Mouse (Mus musculus): Measurements from ENCODE around the gene Sdk2. TPM values are rescaled to one million over a fixed set of nuclear protein-coding genes. Genes with fewer than 3 reads are reported as not detected.

The Sdk2 gene
- polyA plus RNA-seq, 1 experiment from 2014 or later: 1.1 TPM

GRCm38 (mm10) chr11:113927231-113927630, 139.6 kb downstream of the Sdk2 start:
- no peaks in the 10 kb centered on the region for H3K4me1 ChIP-seq
- no peak for ATAC-seq
- WGBS (ENCODE audit: insufficient replicate concordance): 69% methylated on average over 11 of the region's 11 CpGs

GRCm38 (mm10) chr11:113923137-113923536, 143.7 kb downstream of the Sdk2 start:
- Histone ChIP-seq H3K4me1 (no peaks in the 10 kb centered on the region), H3K27me3 (replicated peaks) (no peaks in the 10 kb centered on the region), H3K4me2 (no peak overlapping the region), H3K9ac (no peak overlapping the region), H3K9me3 (replicated peaks) (no peaks in the 10 kb centered on the region), H3K4me3 (no peak overlapping the region), H3K27ac (no peak overlapping the region), H3K36me3 (no peaks in the 10 kb centered on the region)
- WGBS (ENCODE audit: insufficient replicate concordance): 51% methylated on average over 5 of the region's 5 CpGs
- no peak for ATAC-seq

More at GRCm38 (mm10) chr11:113927231-113927630, 139.6 kb downstream of the Sdk2 start:
- Histone ChIP-seq H3K27me3 (replicated peaks) (no peaks in the 10 kb centered on the region), H3K4me3 (no peak overlapping the region), H3K4me2 (no peak overlapping the region), H3K27ac (no peak overlapping the region), H3K9ac (no peak overlapping the region), H3K36me3 (no peaks in the 10 kb centered on the region), H3K9me3 (replicated peaks) (no peaks in the 10 kb centered on the region)

- 53% methylated on average over 16 of the region's 16 CpGs for WGBS (ENCODE audit: insufficient replicate concordance)
- no peak overlapping the region for H3K4me3 ChIP-seq
- H3K4me2 ChIP-seq: no peak overlapping the region
- no peak; the same call in 1 of the 2 replicates for ATAC-seq
- H3K9ac ChIP-seq: no peak overlapping the region
- H3K27me3 ChIP-seq (replicated peaks): no peaks in the 10 kb centered on the region
- no peak overlapping the region for H3K27ac ChIP-seq
- no peaks in the 10 kb centered on the region for H3K9me3 ChIP-seq (replicated peaks)
- no peaks in the 10 kb centered on the region for H3K36me3 ChIP-seq
- no peaks in the 10 kb centered on the region for H3K4me1 ChIP-seq
These were observed 163.6 kb downstream of the Sdk2 start for GRCm38 (mm10) chr11:113903131-113903860.

GRCm38 (mm10) chr11:113901906-113902305, 164.9 kb downstream of the Sdk2 start:
- Histone ChIP-seq H3K9ac (no peak overlapping the region), H3K27ac (no peak overlapping the region), H3K9me3 (replicated peaks) (no peaks in the 10 kb centered on the region), H3K36me3 (no peaks in the 10 kb centered on the region), H3K4me3 (no peak overlapping the region), H3K4me1 (no peaks in the 10 kb centered on the region), H3K27me3 (replicated peaks) (no peaks in the 10 kb centered on the region), H3K4me2 (no peak overlapping the region)
- WGBS (ENCODE audit: insufficient replicate concordance): 71% methylated on average over 7 of the region's 7 CpGs
- ATAC-seq: no peak

GRCm38 (mm10) chr11:113898671-113899070, 168.2 kb downstream of the Sdk2 start:
- Histone ChIP-seq H3K4me1 (no peaks in the 10 kb centered on the region), H3K4me2 (no peak overlapping the region), H3K9me3 (replicated peaks) (no peaks in the 10 kb centered on the region), H3K27ac (no peak overlapping the region), H3K9ac (no peak overlapping the region), H3K4me3 (no peak overlapping the region), H3K27me3 (replicated peaks) (no peaks in the 10 kb centered on the region), H3K36me3 (no peaks in the 10 kb centered on the region)
- 33% methylated on average over 7 of the region's 7 CpGs for WGBS (ENCODE audit: insufficient replicate concordance)
- no peak for ATAC-seq

GRCm38 (mm10) chr11:113896006-113896405, 170.8 kb downstream of the Sdk2 start:
- Histone ChIP-seq H3K9me3 (replicated peaks) (no peaks in the 10 kb centered on the region), H3K36me3 (no peaks in the 10 kb centered on the region), H3K27me3 (replicated peaks) (no peaks in the 10 kb centered on the region), H3K4me2 (no peak overlapping the region), H3K27ac (no peak overlapping the region), H3K4me3 (no peak overlapping the region), H3K9ac (no peak overlapping the region), H3K4me1 (no peaks in the 10 kb centered on the region)
- no peak for ATAC-seq
- WGBS (ENCODE audit: insufficient replicate concordance): 74% methylated on average over 5 of the region's 5 CpGs

- Histone ChIP-seq H3K4me2 (no peak overlapping the region), H3K27me3 (replicated peaks) (no peaks in the 10 kb centered on the region), H3K9me3 (replicated peaks) (no peaks in the 10 kb centered on the region), H3K4me3 (no peak overlapping the region), H3K4me1 (no peaks in the 10 kb centered on the region), H3K27ac (no peak overlapping the region), H3K9ac (no peak overlapping the region), H3K36me3 (no peaks in the 10 kb centered on the region)
- no peak for ATAC-seq
- 67% methylated on average over 6 of the region's 6 CpGs for WGBS (ENCODE audit: insufficient replicate concordance)
These were observed 173.9 kb downstream of the Sdk2 start for GRCm38 (mm10) chr11:113892924-113893323.

GRCm38 (mm10) chr11:113892067-113892466, 174.8 kb downstream of the Sdk2 start:
- Histone ChIP-seq H3K27ac (no peak overlapping the region), H3K27me3 (replicated peaks) (no peaks in the 10 kb centered on the region), H3K36me3 (no peaks in the 10 kb centered on the region), H3K4me1 (no peaks in the 10 kb centered on the region), H3K4me2 (no peak overlapping the region), H3K9ac (no peak overlapping the region), H3K4me3 (no peak overlapping the region), H3K9me3 (replicated peaks) (no peaks in the 10 kb centered on the region)
- ATAC-seq: no peak
- WGBS (ENCODE audit: insufficient replicate concordance): 58% methylated on average over 6 of the region's 6 CpGs

- no peak for ATAC-seq
- Histone ChIP-seq H3K9ac (no peak overlapping the region), H3K4me1 (no peaks in the 10 kb centered on the region), H3K27me3 (replicated peaks) (no peaks in the 10 kb centered on the region), H3K4me2 (no peak overlapping the region), H3K9me3 (replicated peaks) (no peaks in the 10 kb centered on the region), H3K4me3 (no peak overlapping the region), H3K27ac (no peak overlapping the region), H3K36me3 (no peaks in the 10 kb centered on the region)
- 61% methylated on average over 5 of the region's 5 CpGs for WGBS (ENCODE audit: insufficient replicate concordance)
These were observed 178.6 kb downstream of the Sdk2 start for GRCm38 (mm10) chr11:113888156-113888750.

- Histone ChIP-seq H3K9me3 (replicated peaks) (no peaks in the 10 kb centered on the region), H3K4me2 (no peak overlapping the region), H3K9ac (no peak overlapping the region), H3K4me3 (no peak overlapping the region), H3K36me3 (no peaks in the 10 kb centered on the region), H3K27me3 (replicated peaks) (no peaks in the 10 kb centered on the region), H3K4me1 (no peaks in the 10 kb centered on the region), H3K27ac (no peak overlapping the region)
- WGBS (ENCODE audit: insufficient replicate concordance): 47% methylated on average over 7 of the region's 7 CpGs
- ATAC-seq: no peak
These were observed 180.5 kb downstream of the Sdk2 start for GRCm38 (mm10) chr11:113886299-113886698.

GRCm38 (mm10) chr11:113884962-113885361, 181.9 kb downstream of the Sdk2 start:
- no peaks in the 10 kb centered on the region for H3K9me3 ChIP-seq (replicated peaks)
- no peaks in the 10 kb centered on the region for H3K4me1 ChIP-seq
- no peaks in the 10 kb centered on the region for H3K36me3 ChIP-seq
- WGBS (ENCODE audit: insufficient replicate concordance): 68% methylated on average over 11 of the region's 11 CpGs
- H3K27me3 ChIP-seq (replicated peaks): no peaks in the 10 kb centered on the region
- no peak overlapping the region for H3K27ac ChIP-seq
- no peak overlapping the region for H3K4me2 ChIP-seq
- no peak for ATAC-seq
- no peak overlapping the region for H3K4me3 ChIP-seq
- no peak overlapping the region for H3K9ac ChIP-seq

- ATAC-seq: no peak
- Histone ChIP-seq H3K9ac (no peak overlapping the region), H3K4me3 (no peak overlapping the region), H3K36me3 (no peaks in the 10 kb centered on the region), H3K9me3 (replicated peaks) (no peaks in the 10 kb centered on the region), H3K4me1 (no peaks in the 10 kb centered on the region), H3K27me3 (replicated peaks) (no peaks in the 10 kb centered on the region), H3K4me2 (no peak overlapping the region), H3K27ac (no peak overlapping the region)
- 57% methylated on average over 8 of the region's 8 CpGs for WGBS (ENCODE audit: insufficient replicate concordance)
These were observed 183.8 kb downstream of the Sdk2 start for GRCm38 (mm10) chr11:113883031-113883430.

Measured in liver, embryonic 12.5 days (tissue).